Mouse (Mus musculus): ENCODE measurements at regions not wholly inside any gene's neighbourhood (a gene's known extent, or its start where the extent isn't known, plus 50 kb on each side); places are given as distances from the start of the nearest gene placed in this dataset.

DNA sequence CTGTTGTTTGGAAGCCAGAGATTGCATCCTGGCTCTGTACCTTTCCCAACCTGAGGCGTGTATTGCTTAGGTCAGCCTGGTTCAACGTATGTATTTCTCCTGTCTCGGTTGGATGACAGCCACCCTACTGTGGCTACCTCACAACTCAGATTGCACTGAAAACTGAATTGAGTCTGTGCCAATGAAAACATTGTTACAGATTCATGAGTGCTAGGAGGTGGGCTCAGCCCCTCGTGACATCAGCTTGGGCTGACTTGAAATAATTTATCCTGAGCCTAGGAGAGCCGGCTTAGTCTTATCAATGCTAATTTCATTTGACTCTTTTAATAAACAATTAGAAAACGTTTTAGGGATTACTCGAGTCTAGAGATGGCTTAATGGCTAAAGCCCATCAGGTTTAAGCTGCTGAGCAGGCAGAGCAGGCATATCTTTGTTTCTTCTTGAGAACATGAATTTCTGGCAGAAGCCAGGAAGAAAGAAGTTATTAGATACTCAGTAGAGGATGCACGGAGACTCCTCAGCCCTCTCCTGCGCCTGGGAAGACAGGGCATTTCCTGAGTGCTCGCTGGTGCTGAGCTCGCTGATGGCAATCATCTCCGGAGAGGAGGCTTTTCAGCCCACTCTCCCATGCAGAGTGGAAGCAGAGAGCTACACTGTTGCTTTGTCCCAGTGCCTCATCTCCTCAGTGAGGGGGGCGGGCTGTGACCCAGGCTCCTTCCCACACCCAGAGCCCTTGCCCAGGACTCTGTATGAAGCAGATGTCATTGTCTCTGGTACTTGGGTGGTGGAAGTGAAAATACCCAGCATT, 120.9 kb upstream of the Trpc7 start:
- TF ChIP-seq POLR2A (IDR thresholded peaks at IDR 0.05; ENCODE audit: control insufficient read depth, extremely low read depth, insufficient read depth, low read length, poor library complexity): no peak
- no peak for TF ChIP-seq CTCF (IDR thresholded peaks at IDR 0.05; ENCODE audit: borderline replicate concordance, control insufficient read depth, extremely low read depth, insufficient read depth, low read length, poor library complexity)
